Mouse (Mus musculus): ENCODE data around the gene Wbp1.

Gene Wbp1

DNA sequence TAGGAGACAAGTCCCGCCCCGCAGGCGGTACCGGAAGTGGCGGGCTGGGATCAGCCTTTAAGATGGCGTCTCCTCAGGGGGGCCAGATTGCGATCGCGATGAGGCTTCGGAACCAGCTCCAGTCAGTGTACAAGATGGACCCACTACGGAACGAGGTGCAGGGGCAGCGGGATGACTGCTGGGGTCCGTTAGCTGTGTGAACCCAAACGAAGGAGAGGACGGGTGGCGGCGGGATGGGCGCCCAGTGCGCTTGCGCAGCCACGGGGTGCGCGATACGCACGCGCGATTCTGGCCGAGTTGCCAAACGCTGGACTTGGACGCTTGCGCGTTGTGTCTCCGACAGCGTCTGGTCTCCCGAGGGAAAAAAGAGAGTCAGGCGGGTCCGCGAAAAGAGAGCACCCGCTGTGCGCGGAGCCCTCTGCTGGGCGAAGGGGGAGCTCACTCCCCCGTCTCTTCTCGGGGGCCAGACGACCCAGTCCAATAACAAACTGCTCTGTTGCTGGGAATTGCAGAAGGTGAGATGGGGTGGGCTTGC is 43.0 kb downstream of the Wbp1 start:
- DNase-seq: peak; percentile 99

DNA sequence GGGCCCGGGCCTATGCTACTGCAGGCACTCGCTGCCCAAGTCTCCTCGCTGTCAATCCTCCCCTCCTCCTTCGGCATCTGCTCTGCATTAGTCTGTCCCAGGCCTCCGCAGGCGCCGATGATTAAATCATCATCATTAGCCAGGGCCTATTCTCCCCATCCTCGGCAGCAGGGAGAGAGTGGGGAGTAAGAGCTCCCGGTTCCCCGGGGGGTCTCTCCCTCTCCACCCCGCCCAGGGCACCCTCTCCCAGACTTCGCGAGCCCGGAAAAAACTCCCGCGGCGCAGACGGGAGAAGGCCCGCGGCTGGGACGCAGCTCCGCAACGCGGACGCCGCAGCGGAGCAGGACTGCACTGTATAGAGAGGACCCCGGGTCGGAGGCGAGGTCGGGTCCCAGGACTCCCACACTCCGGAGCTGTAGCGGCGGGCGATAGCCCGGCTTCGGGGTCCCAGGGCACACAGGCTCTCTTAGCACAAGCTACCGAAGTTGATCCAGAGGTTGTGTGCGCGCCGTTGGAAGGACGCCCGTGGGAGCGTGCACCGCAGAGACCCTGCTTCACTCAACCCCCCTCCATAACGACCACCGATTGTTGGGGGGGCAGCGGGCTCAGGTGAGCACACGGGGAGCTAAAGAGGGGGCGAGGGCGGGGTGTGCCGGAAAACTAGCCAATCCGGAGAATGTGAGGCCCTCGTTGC is 43.6 kb downstream of the Wbp1 start, which contains the start of gene Pcgf1:
TSS of gene Pcgf1 (plus strand) at position 240 of the 694 bp plus-strand sequence.
- DNase-seq: peak in 1 of 2 experiments; percentile 39

DNA sequence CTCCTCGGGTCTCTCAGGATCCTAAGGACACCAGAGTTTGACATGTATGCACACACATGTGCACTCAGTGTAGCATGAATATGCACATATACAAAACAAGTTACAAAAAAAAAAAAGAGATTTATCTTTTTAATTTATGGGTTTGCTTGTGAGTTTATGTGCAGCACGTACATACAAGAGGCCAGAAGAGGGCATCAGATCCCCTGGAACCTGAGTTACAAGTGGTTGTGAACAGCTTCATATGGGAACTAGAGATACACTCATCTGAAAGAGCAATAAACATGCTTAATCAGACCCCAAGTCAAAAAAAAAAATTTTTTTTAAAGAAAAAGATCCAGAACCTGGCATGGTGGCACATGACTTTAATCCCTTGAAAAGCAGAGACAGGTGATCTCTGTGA is 46.4 kb downstream of the Wbp1 start:
- no peak for DNase-seq

DNA sequence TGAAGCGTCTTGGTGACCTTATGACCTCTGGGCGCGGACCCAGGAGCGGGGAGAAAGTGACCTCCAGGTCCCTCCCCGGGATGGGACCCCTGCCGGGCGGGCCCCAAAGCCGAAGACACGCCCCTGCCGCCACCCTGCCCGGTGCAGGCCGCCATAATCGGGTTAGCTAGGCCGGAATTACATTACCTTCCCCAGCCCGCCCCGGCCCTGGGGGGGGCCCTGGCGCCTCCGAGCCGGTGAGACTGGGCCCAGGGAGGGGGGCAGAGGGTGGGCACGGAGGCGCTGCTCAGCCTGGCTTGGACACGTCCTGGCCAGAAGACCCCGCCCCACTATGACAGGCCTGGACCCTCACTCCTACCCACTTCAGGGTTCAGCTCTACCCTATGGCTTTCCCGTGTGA is 50.1 kb downstream of the Wbp1 start:
- no peak for DNase-seq

DNA sequence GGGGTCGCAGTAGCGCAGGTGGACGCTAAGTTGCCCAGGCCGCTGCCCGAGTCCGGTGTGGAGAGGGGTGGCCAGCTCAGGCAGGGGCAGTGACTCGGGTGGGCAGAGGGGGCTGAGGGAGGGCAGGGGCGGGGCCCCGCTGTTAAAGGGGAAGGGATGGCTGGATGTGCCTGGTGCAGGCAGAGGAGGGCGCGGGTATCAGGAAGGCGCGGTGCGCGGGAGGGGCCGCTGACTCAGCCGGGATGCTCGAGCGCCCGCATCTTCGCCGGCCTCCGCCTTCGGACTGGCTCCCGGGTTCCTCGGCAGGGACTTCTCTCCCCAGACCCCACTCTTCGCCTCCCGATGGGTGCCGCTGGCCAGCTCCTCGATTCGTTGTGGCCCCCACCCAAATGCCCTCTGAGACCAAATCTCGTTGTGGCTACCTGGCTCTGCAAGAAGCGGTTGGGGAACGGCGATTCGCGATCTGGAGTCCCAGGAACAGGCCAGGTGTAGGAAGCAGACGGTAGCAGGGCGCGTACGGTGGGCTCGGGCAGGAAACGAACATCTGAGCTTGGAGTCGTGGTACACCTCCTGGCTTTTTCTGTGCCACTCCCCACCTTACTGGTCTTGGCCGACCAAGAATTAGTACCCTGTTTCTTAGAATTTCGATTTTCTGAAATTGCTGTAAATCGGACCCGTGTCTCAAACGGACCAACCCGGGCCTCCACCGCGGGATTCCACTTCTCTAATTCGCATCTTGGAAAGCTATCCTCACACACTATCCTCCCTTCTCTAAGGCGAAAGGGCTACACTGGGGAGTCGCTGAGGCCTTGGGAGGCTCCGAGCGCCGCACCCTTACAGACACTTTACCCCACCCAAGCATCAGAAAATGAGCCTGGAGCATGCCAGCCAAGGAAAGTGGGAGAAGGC is 50.8 kb downstream of the Wbp1 start:
- no peak for DNase-seq

DNA sequence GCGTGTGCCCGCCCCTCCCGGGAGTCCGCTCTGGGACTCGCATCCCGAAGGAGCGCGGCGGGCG is 51.3 kb downstream of the Wbp1 start, which contains the start of gene Tlx2:
TSS of gene Tlx2 (minus strand) at position 47 of the 64 bp plus-strand sequence.
- no peak for DNase-seq

DNA sequence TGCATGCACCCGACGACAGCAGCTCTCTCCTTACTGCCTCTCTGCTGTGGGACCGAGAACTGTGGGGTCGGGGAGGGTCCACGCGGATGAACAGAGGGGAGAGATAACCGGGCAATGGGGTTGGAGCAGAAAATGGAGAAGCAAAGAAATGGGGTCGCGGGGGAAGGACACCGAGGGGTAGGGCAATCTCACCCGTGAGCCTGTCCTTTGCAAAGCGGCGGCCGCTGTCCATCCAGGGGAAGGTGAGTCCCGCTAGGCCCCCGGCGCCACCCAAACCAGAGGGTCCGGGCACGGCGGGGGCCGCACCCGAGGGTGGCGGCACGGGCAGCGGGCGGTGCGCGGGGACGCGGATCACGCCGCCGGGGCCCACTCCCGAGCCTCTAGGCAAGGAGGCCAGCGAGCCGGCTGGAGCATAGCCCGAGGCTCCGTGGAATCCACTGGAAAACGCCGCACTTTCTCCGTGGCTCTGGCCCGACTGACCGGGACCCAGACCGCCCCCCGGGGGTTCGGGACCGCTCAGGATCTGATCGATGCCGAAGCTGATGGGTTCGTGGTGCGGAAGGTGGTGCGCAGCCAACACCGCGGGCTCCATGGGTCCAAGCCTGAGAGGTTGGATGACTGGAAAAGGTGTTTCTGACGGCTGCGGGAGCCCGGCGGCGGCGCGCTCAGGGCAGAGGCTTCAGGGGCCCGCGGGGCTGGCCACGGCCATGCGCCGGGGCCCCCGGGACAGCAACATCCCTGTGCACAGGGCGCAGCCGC is 51.7 kb downstream of the Wbp1 start:
- no peak for DNase-seq

Measured in lung, adult 18-20 months (tissue).